Mouse (Mus musculus) CH12.LX (cell line): Measurements from ENCODE around the gene Gm10959. TPM values are rescaled to one million over a fixed set of nuclear protein-coding genes. Genes with fewer than 3 reads are reported as not detected.

Source experiments
- DNase-seq: peaks from one replicate; pipeline ENCODE4 v3.0.0-alpha.2; 2013; ENCODE audit errors: extremely low read depth
- H3K27ac ChIP-seq: 2 replicates; pipeline ENCODE4 v1.5.1; 2012; ENCODE audit warnings: low read depth, mild to moderate bottlenecking, control low read depth, moderate library complexity; ENCODE audit not compliant: insufficient read depth
- H3K27me3 ChIP-seq: replicated peaks from 2 replicates; pipeline ENCODE3; 2012; ENCODE audit warnings: inconsistent platforms
- H3K36me3 ChIP-seq, 2 experiments: replicated peaks in 1 of 2; 2 replicates each; pipeline versions ENCODE3 to v1.6.1; 2012; ENCODE audit warnings: inconsistent platforms in 1 of 2, low read length in 1 of 2, mild to moderate bottlenecking in 1 of 2, mixed read lengths in 1 of 2, moderate library complexity in 1 of 2; ENCODE audit not compliant: control insufficient read depth in 1 of 2, insufficient read depth in 1 of 2
- H3K4me1 ChIP-seq, 2 experiments: 2 replicates each; pipeline ENCODE4 v1.6.1; 2012; ENCODE audit warnings: inconsistent platforms in 1 of 2, moderate library complexity in 1 of 2; ENCODE audit not compliant: insufficient read depth in 2 of 2, control insufficient read depth in 1 of 2
- H3K4me2 ChIP-seq: 2 replicates; pipeline ENCODE4 v1.6.1; 2012; ENCODE audit warnings: low read depth, mild to moderate bottlenecking, control low read depth; ENCODE audit not compliant: poor library complexity, insufficient read depth, severe bottlenecking
- H3K4me3 ChIP-seq, 3 experiments: fragments of 150-350 bp in 1 of 3; sonication (generic) in 1 of 3; replicated peaks in 1 of 3; 2 replicates each; pipeline versions ENCODE3 to v1.5.1; 2011 to 2012; ENCODE audit warnings: low read depth in 2 of 3, low read length in 2 of 3, mild to moderate bottlenecking in 2 of 3, moderate library complexity in 2 of 3, control low read depth in 1 of 3, improper control_type of control experiment in 1 of 3, inconsistent platforms in 1 of 3, mixed read lengths in 1 of 3; ENCODE audit not compliant: poor library complexity in 1 of 3
- H3K79me2 ChIP-seq: replicated peaks from 2 replicates; pipeline ENCODE4 v1.6.1; 2012; ENCODE audit warnings: mild to moderate bottlenecking, moderate library complexity; ENCODE audit not compliant: control insufficient read depth, poor library complexity, insufficient read depth, severe bottlenecking; ENCODE audit errors: extremely low read depth
- H3K9ac ChIP-seq: 2 replicates; pipeline ENCODE4 v1.6.1; 2012; ENCODE audit warnings: low read depth, mild to moderate bottlenecking, control low read depth, moderate library complexity; ENCODE audit not compliant: insufficient read depth
- H3K9me3 ChIP-seq: replicated peaks from 2 replicates; pipeline ENCODE3; 2012; ENCODE audit warnings: low read length, inconsistent platforms, mixed read lengths
- BHLHE40 ChIP-seq: IDR thresholded peaks from 2 replicates; pipeline ENCODE4 v1.6.1; 2011; ENCODE audit warnings: mild to moderate bottlenecking, low read depth, low read length, improper control_type of control experiment
- CHD2 ChIP-seq: IDR thresholded peaks from 2 replicates; pipeline ENCODE4 v1.6.1; 2011; ENCODE audit warnings: low read length, improper control_type of control experiment
- CTCF ChIP-seq, 2 experiments: IDR thresholded peaks in 1 of 2; conservative IDR thresholded peaks in 1 of 2; 2 replicates each; pipeline ENCODE4 v1.5.1; 2011 to 2012; ENCODE audit warnings: low read depth in 2 of 2, low read length in 2 of 2, improper control_type of control experiment in 1 of 2, inconsistent platforms in 1 of 2, mild to moderate bottlenecking in 1 of 2, moderate library complexity in 1 of 2
- E2F4 ChIP-seq: IDR thresholded peaks from 2 replicates; pipeline ENCODE4 v1.6.1; 2011; ENCODE audit warnings: low read depth, low read length, improper control_type of control experiment; ENCODE audit not compliant: insufficient replicate concordance
- ELF1 ChIP-seq: IDR thresholded peaks from 2 replicates; pipeline ENCODE4 v1.6.1; 2014; ENCODE audit warnings: low read depth, mild to moderate bottlenecking, inconsistent platforms, low read length, improper control_type of control experiment
- EP300 ChIP-seq: IDR thresholded peaks from 2 replicates; pipeline ENCODE4 v1.6.1; 2011; ENCODE audit warnings: low read length, improper control_type of control experiment
- ETS1 ChIP-seq: conservative IDR thresholded peaks from 2 replicates; pipeline ENCODE4 v1.6.1; 2012; ENCODE audit warnings: low read depth, mild to moderate bottlenecking, inconsistent platforms, low read length, improper control_type of control experiment, moderate library complexity
- JUND ChIP-seq: conservative IDR thresholded peaks from 2 replicates; pipeline ENCODE4 v1.6.1; 2011; ENCODE audit warnings: low read depth, low read length, improper control_type of control experiment
- MEF2A ChIP-seq: IDR thresholded peaks from 2 replicates; pipeline ENCODE4 v1.6.1; 2014; ENCODE audit warnings: low read depth, mild to moderate bottlenecking, inconsistent platforms, low read length, improper control_type of control experiment, borderline replicate concordance
- NRF1 ChIP-seq: IDR thresholded peaks from 2 replicates; pipeline ENCODE4 v1.6.1; 2014; ENCODE audit warnings: low read depth, mild to moderate bottlenecking, inconsistent platforms, low read length, improper control_type of control experiment, moderate library complexity
- PAX5 ChIP-seq: IDR thresholded peaks from 2 replicates; pipeline ENCODE4 v1.6.1; 2012; ENCODE audit warnings: low read length, inconsistent platforms, mixed read lengths
- POLR2AphosphoS2 ChIP-seq: IDR thresholded peaks from 2 replicates; pipeline ENCODE4 v1.6.1; 2011; ENCODE audit warnings: low read depth, low read length, improper control_type of control experiment
- RAD21 ChIP-seq: IDR thresholded peaks from 2 replicates; pipeline ENCODE4 v1.6.1; 2011; ENCODE audit warnings: low read depth, mild to moderate bottlenecking, low read length, improper control_type of control experiment, moderate library complexity
- RCOR1 ChIP-seq: conservative IDR thresholded peaks from 2 replicates; pipeline ENCODE4 v1.6.1; 2012; ENCODE audit warnings: low read depth, mild to moderate bottlenecking, inconsistent platforms, low read length, improper control_type of control experiment
- SMC3 ChIP-seq: IDR thresholded peaks from 2 replicates; pipeline ENCODE4 v1.6.1; 2011; ENCODE audit warnings: low read depth, low read length, improper control_type of control experiment
- TBP ChIP-seq: conservative IDR thresholded peaks from 2 replicates; pipeline ENCODE4 v1.6.1; 2011; ENCODE audit warnings: low read depth, low read length, improper control_type of control experiment
- USF1 ChIP-seq: IDR thresholded peaks from 2 replicates; pipeline ENCODE4 v1.6.1; 2014; ENCODE audit warnings: low read depth, mild to moderate bottlenecking, inconsistent platforms, low read length, improper control_type of control experiment
- ZC3H11A ChIP-seq: IDR thresholded peaks from 2 replicates; pipeline ENCODE4 v1.6.1; 2012; ENCODE audit warnings: low read depth, mild to moderate bottlenecking, inconsistent platforms, low read length, improper control_type of control experiment
- ZKSCAN1 ChIP-seq: IDR thresholded peaks from 2 replicates; pipeline ENCODE4 v1.6.1; 2012; ENCODE audit warnings: low read depth, inconsistent platforms, low read length, improper control_type of control experiment, borderline replicate concordance
- ZMIZ1 ChIP-seq: IDR thresholded peaks from 2 replicates; pipeline ENCODE4 v1.6.1; 2012; ENCODE audit warnings: low read depth, mild to moderate bottlenecking, inconsistent platforms, low read length, improper control_type of control experiment
- dilution Hi-C: fragments of 300-500 bp; cut with MboI; formaldehyde crosslinking; loops from 2 replicates; pipeline ENCODE4 v1.14.3; 2020; ENCODE audit warnings: low sequenced_read_pairs; ENCODE audit not compliant: extremely low pct_unique_long_range_greater_than_20kb, extremely low pct_ligation_motif_present
- in situ Hi-C: fragments of 300-500 bp; cut with MboI; formaldehyde crosslinking; loops from 3 replicates; pipeline ENCODE4 v1.14.3; 2019; ENCODE audit warnings: low sequenced_read_pairs, low pct_ligation_motif_present, low pct_unique_long_range_greater_than_20kb, mixed read lengths
- polyA plus RNA-seq: library from polyadenylated mRNA; unstranded; fragments of >175 nt; gene quantifications from 2 replicates; pipeline ENCODE4 v1.2.1, GENCODE M21; 2012; ENCODE audit warnings: low read depth; ENCODE audit not compliant: insufficient read length
- total RNA-seq, 2 experiments: library from RNA; depleted of rRNA; stranded (reverse); fragments of 300-350 nt in 1 of 2; fragments of >200 nt in 1 of 2; gene quantifications; 2 replicates each; pipeline ENCODE4 v1.2.3; 2012 to 2014

Gene Gm10959
- total and polyA plus RNA-seq, 3 experiments = not detected

- TF ChIP-seq CTCF (conservative IDR thresholded peaks at IDR 0.05 in 1 of 2, IDR thresholded peaks at IDR 0.05 in 1 of 2; ENCODE audit: low read depth in 2 of 2, low read length in 2 of 2) (no peak), BHLHE40 (no peak)
- no peak overlapping the region for H3K4me3 ChIP-seq
These were observed 20.9 kb downstream of the Gm10959 start for GRCm38 (mm10) chr3:122898254-122898653.

GRCm38 (mm10) chr3:122895189-122895731, 23.9 kb downstream of the Gm10959 start:
- H3K36me3 ChIP-seq = no peaks in the 10 kb centered on the region
- no peaks in the 10 kb centered on the region for H3K27me3 ChIP-seq
- H3K4me2 ChIP-seq = no peak overlapping the region
- H3K27ac ChIP-seq = no peak overlapping the region
- H3K9me3 ChIP-seq = no peaks in the 10 kb centered on the region
- in situ Hi-C loops = no loop called here
- TF ChIP-seq BHLHE40 (no peak), PAX5 (no peak), ETS1 (no peak), ZMIZ1 (no peak), JUND (no peak), NRF1 (no peak), MEF2A (no peak), EP300 (no peak), ZKSCAN1 (no peak), TBP (no peak), E2F4 (no peak), USF1 (no peak)
- H3K79me2 ChIP-seq = no peaks in the 10 kb centered on the region
- no peak overlapping the region for H3K4me3 ChIP-seq
- dilution Hi-C loops = no loop called here
- no peak overlapping the region for H3K9ac ChIP-seq
- H3K4me1 ChIP-seq = no peaks in the 10 kb centered on the region
- DNase-seq = no peak

More at GRCm38 (mm10) chr3:122898254-122898653, 20.9 kb downstream of the Gm10959 start:
- Histone ChIP-seq H3K36me3 (no peaks in the 10 kb centered on the region), H3K27ac (no peak overlapping the region), H3K79me2 (no peaks in the 10 kb centered on the region), H3K9ac (no peak overlapping the region), H3K4me1 (no peaks in the 10 kb centered on the region), H3K4me2 (peak overlapping the region; percentile 1), H3K9me3 (no peaks in the 10 kb centered on the region), H3K27me3 (no peaks in the 10 kb centered on the region)
- dilution Hi-C loops = no loop called here
- in situ Hi-C loops = no loop called here
- no peak for DNase-seq

GRCm38 (mm10) chr3:122894772-122895171, 24.4 kb downstream of the Gm10959 start, which contains the start of gene Fabp2:
Gene Fabp2, plus strand, starts transcription at chr3:122895072.
- no peaks in the 10 kb centered on the region for H3K27me3 ChIP-seq
- in situ Hi-C loops = no loop called here
- TF ChIP-seq ETS1 (no peak), ZC3H11A (no peak), PAX5 (no peak), ELF1 (no peak), POLR2AphosphoS2 (no peak), CHD2 (no peak), RAD21 (no peak), ZMIZ1 (no peak), SMC3 (no peak), RCOR1 (no peak), ZKSCAN1 (no peak), MEF2A (no peak)

More at GRCm38 (mm10) chr3:122894772-122895171, 24.4 kb downstream of the Gm10959 start, which contains the start of gene Fabp2:
- no peaks in the 10 kb centered on the region for H3K79me2 ChIP-seq
- H3K4me2 ChIP-seq = no peak within 1 kb of the TSS
- H3K9me3 ChIP-seq = no peaks in the 10 kb centered on the region
- no peak within 1 kb of the TSS for H3K27ac ChIP-seq
- no peak within 1 kb of the TSS for H3K4me3 ChIP-seq
- DNase-seq = no peak
- no peaks in the 10 kb centered on the region for H3K4me1 ChIP-seq
- no peaks in the 10 kb centered on the region for H3K36me3 ChIP-seq
- H3K9ac ChIP-seq = no peak within 1 kb of the TSS
- dilution Hi-C loops = no loop called here
